Mouse (Mus musculus): ENCODE data around the gene Irf6.

DNA sequence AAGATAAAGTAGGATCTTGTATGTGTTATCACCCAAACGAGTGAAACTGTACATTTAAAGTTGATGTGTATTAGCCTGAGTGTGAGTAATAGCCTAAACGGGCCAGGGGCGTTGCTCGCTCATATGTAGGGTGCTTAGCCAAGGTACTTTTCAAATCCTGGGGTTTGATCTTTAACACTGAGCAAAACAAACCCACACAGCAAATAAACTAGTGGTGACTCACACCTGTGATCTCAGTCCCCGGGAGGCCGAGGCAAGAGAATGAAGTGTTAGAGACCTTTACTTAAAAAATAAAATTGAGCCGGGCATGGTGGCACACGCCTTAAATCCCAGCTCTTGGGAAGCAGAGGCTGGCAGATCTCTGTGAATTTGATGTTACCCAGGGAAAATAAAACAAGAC lies 22.1 kb upstream of the Irf6 start:
- no peak for TF ChIP-seq CTCF (conservative IDR thresholded peaks at IDR 0.05; ENCODE audit: insufficient read depth, insufficient read length, low read depth, low read length)
- TF ChIP-seq POLR2A (IDR thresholded peaks at IDR 0.05; ENCODE audit: low read depth, low read length) = no peak

Data from kidney, adult 2 months (tissue).